Mouse (Mus musculus) intestine, embryonic 14.5 days (tissue): Measurements from ENCODE around the gene 4931428F04Rik. TPM values are rescaled to one million over a fixed set of nuclear protein-coding genes. Genes with fewer than 3 reads are reported as not detected.

ENCODE experiments used
- ATAC-seq: fragments of 200-750 bp; cut with Nextera tagmentation; replicated peaks from 2 replicates; pipeline ENCODE4 v1.8.0; 2017; ENCODE audit warnings: low read depth, moderate number of reproducible peaks, moderate TSS enrichment, moderate library complexity; ENCODE audit not compliant: low FRiP score, low TSS enrichment
- DNase-seq: peaks from one replicate; pipeline ENCODE4 v3.0.0-alpha.2; 2018; ENCODE audit warnings: low spot score
- H3K27ac ChIP-seq: fragments of 300-500 bp; sonication (generic); 2 replicates; pipeline ENCODE4 v1.5.1; 2014; ENCODE audit warnings: low read depth, mild to moderate bottlenecking, control low read depth
- H3K27me3 ChIP-seq: fragments of 300-500 bp; sonication (generic); replicated peaks from 2 replicates; pipeline ENCODE4 v1.6.1; 2014; ENCODE audit warnings: low read length, control low read depth; ENCODE audit not compliant: control insufficient read depth, insufficient read depth
- H3K36me3 ChIP-seq: fragments of 300-500 bp; sonication (generic); 2 replicates; pipeline ENCODE4 v1.6.1; 2014; ENCODE audit warnings: low read length, control low read depth; ENCODE audit not compliant: control insufficient read depth, insufficient read depth
- H3K4me1 ChIP-seq: fragments of 300-500 bp; sonication (generic); replicated peaks from 2 replicates; pipeline ENCODE4 v1.6.1; 2014; ENCODE audit warnings: low read length, control low read depth, mixed read lengths; ENCODE audit not compliant: control insufficient read depth, insufficient read depth
- H3K4me2 ChIP-seq: fragments of 300-500 bp; sonication (generic); 2 replicates; pipeline ENCODE4 v1.6.1; 2014; ENCODE audit warnings: low read length
- H3K4me3 ChIP-seq: fragments of 300-500 bp; sonication (generic); 2 replicates; pipeline ENCODE4 v1.5.1; 2014; ENCODE audit warnings: low read depth, low read length, control low read depth, mixed read lengths
- H3K9ac ChIP-seq: fragments of 300-500 bp; sonication (generic); 2 replicates; pipeline ENCODE4 v1.6.1; 2014; ENCODE audit warnings: mild to moderate bottlenecking, low read length
- H3K9me3 ChIP-seq: fragments of 300-500 bp; sonication (generic); 2 replicates; pipeline ENCODE4 v1.6.1; 2016; ENCODE audit warnings: low read length, control low read depth; ENCODE audit not compliant: control insufficient read depth
- WGBS: fragments of 180-500 bp; shearing (Covaris S2); extraction: QIAGEN DNeasy Blood & Tissue Kit; methylation state at CpG from one replicate; pipeline ENCODE4 v1.1.7; 2014; 5-methylcytosine and 5-hydroxymethylcytosine counted together
- polyA plus RNA-seq: library from polyadenylated mRNA; unstranded; fragments of >200 nt; fragmentation: Nextera tagmentation; extraction: Ambion mirVana; gene quantifications from 2 replicates; pipeline ENCODE4 v1.2.1, GENCODE M21; 2014

Gene 4931428F04Rik
- polyA plus RNA-seq, 1 experiment from 2014 or later = 9.1 TPM

DNA sequence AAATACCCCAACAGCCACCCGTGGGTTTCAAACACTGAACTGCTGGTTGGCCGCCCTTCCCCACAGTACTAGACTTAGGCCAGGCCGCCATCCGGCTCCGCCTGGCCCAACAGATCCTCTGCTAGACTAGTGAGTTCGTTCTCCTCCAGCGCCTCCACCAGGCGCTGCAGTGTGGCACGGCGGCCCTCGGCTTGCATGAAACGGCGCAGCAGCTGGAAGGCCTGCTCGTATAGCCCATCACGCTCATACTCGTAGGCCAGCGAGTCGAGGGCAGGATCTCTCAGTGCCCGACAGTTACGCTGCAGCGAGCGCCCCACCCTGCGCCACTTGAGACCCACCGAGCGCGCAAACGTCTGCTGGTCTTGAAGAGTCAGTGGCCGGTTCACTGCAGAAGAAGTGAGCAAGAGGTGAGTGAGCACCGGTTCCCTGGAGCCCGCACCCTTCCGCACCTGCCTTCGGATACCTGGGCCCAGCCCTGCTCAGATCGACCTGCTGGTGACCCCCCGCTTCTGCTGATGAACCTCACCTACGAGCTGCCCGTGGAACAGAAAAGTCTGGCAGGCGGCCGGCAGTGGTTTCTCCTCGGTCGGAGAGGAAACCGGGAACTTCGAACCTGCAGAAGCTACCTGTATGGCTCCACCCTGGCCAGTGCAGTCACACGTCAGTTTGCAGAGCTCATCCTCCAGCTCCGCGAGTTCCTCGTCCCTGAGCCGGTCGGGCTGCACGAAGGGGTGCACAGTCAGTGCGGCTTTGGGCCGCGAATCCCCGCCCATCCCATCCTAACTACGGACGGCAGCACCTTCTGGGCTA lies 30.5 kb downstream of the 4931428F04Rik start:
- peak; percentile 73 for DNase-seq
- ATAC-seq = 0 out of 2 replicates have a peak, but pooled peaks have one; percentile 0
- peaks cover 20% of the 10 kb centered on the region for H3K4me1 ChIP-seq
- peaks cover 50% of the 10 kb centered on the region for H3K27me3 ChIP-seq
- no peaks in the 10 kb centered on the region for H3K36me3 ChIP-seq
- H3K27ac ChIP-seq = no peak overlapping the region
- H3K9ac ChIP-seq = peak overlapping the region; percentile 13; the same call in 1 of the 2 replicates
- H3K4me3 ChIP-seq = peak overlapping the region; percentile 35
- no peaks in the 10 kb centered on the region for H3K9me3 ChIP-seq
- H3K4me2 ChIP-seq = peak overlapping the region; percentile 66
- WGBS = 6% methylated on average over 55 of the region's 55 CpGs

DNA sequence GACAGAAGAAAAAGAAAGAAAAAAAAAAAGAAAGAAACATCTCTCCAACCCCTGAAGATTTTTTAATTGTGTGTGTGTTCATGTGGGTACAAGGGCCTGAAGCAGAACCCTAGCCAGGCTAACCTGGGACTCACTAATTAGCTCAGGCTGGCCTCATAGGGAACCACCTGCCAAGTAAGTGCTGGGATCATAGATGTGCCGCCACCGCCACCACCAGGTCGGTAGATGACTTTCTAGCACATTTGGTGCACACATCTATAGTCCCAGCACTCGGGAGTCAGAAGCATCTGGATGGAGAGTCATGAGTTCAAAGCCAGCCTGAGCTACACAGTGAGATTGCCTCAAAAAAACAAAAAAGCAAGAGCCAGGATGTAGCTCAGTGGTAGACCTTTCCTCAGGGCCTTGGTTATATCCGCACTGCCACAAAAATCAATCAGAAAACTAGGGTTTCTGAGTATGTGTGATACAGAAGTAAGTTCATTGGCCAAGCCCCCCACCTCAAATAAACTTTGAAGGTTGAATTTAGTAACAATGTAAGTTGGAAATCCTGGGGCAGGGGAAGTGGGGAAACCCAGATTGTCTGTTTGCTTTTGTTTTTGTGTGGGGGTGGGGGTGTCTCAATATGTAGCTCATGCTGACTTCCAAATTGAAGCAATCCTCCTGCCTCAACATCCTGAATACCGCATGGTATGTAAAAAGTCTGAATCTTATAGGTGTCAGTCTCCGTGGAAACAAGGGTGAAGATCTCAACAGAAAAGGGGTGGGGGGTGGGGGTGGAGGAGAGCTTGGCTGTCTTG lies 32.1 kb downstream of the 4931428F04Rik start:
- H3K36me3 ChIP-seq = peaks cover 10% of the 10 kb centered on the region
- H3K27ac ChIP-seq = no peak overlapping the region
- ATAC-seq (no peak), DNase-seq (no peak)
- no peak overlapping the region for H3K4me2 ChIP-seq
- no peak overlapping the region for H3K4me3 ChIP-seq
- no peak overlapping the region for H3K9ac ChIP-seq
- H3K27me3 ChIP-seq = peaks cover 37% of the 10 kb centered on the region
- H3K4me1 ChIP-seq = peaks cover 29% of the 10 kb centered on the region
- WGBS = 77% methylated on average over 7 of the region's 7 CpGs
- H3K9me3 ChIP-seq = no peaks in the 10 kb centered on the region

DNA sequence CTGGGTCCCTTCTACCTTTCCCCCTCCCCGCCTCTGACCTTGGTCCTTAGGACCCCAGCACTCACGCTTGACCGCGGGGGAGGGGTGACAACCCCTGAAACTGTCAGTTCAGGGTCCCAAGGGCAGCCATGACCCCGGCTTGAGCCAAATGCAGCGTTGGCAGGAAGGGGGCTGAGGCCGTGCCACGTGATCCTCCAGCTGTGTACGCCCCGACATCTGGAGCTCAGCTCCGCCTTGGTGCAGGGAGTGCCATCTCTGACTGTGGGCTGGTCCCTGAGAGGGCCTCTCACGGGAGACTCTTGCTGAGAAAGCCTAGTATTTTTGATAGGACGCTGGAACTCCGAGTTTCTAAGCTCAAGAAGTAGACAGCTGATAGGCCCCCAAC lies 34.7 kb downstream of the 4931428F04Rik start, which contains the start of gene B3gnt9:
Gene B3gnt9, minus strand, starts transcription at position 188 of the 385 bp plus-strand sequence.
- peak; percentile 80 for DNase-seq
- Histone ChIP-seq H3K27me3 (peaks cover 25% of the 10 kb centered on the region), H3K4me2 (peak within 1 kb of the TSS; percentile 91), H3K27ac (peak within 1 kb of the TSS; percentile 84), H3K9me3 (no peaks in the 10 kb centered on the region), H3K9ac (peak within 1 kb of the TSS; percentile 76), H3K36me3 (peaks cover 35% of the 10 kb centered on the region), H3K4me1 (peaks cover 26% of the 10 kb centered on the region), H3K4me3 (peak within 1 kb of the TSS; percentile 62)
- peak; percentile 72 for ATAC-seq
- WGBS = 2% methylated on average over 14 of the region's 14 CpGs

DNA sequence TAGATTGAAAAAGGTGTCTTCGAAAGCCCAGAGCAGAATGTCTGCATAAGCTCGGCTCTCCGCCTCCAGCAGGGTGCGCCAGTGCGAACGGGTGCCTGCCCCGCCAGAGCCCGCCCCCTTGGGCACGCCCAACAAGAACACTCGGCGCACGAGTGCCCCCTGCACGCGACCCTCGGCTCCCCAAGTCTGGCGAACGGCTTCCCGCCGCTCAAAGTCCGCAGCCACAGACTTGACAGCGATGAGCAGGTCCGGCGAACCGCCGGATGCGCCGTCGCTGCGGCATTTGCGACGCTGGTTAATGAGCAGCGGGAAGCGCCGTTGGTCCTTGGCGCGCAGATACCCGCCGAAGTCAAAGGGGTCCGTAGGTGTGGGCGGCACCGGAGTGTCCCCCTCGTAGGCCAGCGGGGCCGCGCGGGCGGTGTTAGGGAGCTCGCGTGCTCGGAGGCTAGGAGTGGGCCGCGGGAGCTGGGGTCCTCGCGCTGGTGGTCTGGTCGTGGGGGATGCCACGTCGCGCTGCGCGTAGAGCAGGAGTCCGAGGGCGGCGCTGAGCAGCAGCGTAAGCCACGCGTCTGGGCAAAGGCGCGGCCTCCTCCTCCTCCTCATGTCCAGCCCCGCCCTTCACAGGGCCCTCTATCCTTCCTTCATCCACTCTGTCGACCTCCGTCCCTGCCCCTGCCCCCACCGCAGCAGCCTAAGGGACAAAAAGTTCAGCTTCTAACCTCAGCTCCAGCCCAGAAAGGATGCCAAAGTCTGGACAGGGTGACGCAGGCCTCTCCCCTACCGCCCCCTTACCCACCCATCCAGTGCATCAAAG lies 35.3 kb downstream of the 4931428F04Rik start:
- Histone ChIP-seq H3K27me3 (peaks cover 19% of the 10 kb centered on the region), H3K4me2 (peak overlapping the region; percentile 91), H3K36me3 (peaks cover 41% of the 10 kb centered on the region), H3K9me3 (no peaks in the 10 kb centered on the region), H3K4me1 (peaks cover 22% of the 10 kb centered on the region), H3K9ac (peak overlapping the region; percentile 76), H3K4me3 (peak overlapping the region; percentile 62), H3K27ac (peak overlapping the region; percentile 84)
- DNase-seq (peak; percentile 95), ATAC-seq (peak; percentile 86)
- under 1% methylated on average over 72 of the region's 74 CpGs for WGBS

DNA sequence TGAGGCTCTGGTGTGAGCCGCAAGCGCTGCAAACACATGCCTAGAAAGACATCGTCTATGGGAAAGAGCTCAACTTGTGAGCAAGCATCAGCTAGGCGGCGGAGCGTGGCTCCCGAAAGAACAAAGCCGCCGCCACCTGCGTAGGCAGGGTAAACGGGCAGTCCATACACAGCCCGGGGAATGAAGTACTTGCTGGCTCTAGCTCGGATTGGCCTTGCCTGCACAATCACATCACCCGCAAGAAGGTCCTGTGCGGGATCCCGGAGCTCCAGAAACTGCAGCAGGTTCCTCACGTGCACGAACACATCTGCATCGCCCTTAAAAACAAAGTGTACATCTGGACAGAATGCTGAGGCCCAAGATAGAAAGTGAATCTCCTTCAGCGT lies 35.9 kb downstream of the 4931428F04Rik start:
- ATAC-seq (peak; percentile 10; the same call in 1 of the 2 replicates), DNase-seq (no peak)
- H3K4me1 ChIP-seq = peaks cover 16% of the 10 kb centered on the region
- peaks cover 47% of the 10 kb centered on the region for H3K36me3 ChIP-seq
- H3K4me3 ChIP-seq = peak overlapping the region; percentile 62
- 38% methylated on average over 20 of the region's 20 CpGs for WGBS
- H3K4me2 ChIP-seq = peak overlapping the region; percentile 91
- H3K9ac ChIP-seq = peak overlapping the region; percentile 76; the same call in 1 of the 2 replicates
- no peaks in the 10 kb centered on the region for H3K9me3 ChIP-seq
- H3K27me3 ChIP-seq = peaks cover 13% of the 10 kb centered on the region
- peak overlapping the region; percentile 84; the same call in 1 of the 2 replicates for H3K27ac ChIP-seq

DNA sequence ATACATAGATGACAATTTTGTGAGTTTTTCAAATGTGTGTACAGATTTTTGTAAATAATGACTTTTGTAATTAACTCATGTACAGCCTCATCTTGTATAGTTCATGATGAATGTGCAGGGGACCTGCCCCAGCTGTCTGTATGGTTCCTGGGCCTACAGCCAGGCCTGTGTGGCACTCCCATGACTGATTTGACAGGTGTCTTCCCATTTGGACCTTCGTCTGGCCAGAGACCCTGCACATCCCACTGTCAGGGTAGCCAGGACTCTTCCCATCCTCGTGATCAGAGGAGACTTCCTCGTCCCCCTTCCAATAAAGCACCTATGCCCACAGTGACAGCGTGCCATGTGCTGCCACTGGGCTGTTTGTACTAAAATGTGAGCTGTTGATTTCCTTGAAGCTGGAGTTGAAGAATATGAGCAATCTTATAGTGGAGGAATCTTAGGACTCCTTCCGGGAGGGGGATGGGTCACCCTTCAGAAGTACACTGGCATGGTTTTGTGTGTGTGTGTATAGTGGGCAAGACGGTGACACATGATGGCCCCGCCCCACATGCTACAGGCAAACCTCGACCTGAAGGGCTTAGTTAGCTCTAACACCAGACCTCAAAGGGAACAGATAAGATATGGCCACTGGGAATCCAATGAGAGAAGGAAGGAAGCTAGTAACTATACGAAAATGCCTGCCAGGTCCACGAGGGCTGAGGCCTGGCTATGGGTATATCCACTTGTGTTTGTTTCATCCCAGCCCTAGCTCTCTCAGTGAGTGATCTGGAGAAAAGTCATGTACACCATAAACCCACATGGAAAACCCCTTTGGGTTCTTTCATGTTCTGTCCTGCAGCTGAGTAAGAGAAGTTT lies 36.8 kb downstream of the 4931428F04Rik start:
- Histone ChIP-seq H3K27me3 (peaks cover 4% of the 10 kb centered on the region; the same call in 1 of the 2 replicates), H3K9ac (no peak overlapping the region), H3K4me2 (peak overlapping the region; percentile 91; the same call in 1 of the 2 replicates), H3K4me3 (no peak overlapping the region; the same call in 1 of the 2 replicates), H3K36me3 (peaks cover 55% of the 10 kb centered on the region), H3K4me1 (peaks cover 16% of the 10 kb centered on the region), H3K9me3 (no peaks in the 10 kb centered on the region), H3K27ac (no peak overlapping the region)
- DNase-seq = no peak
- 84% methylated on average over 10 of the region's 10 CpGs for WGBS
- ATAC-seq = no peak

DNA sequence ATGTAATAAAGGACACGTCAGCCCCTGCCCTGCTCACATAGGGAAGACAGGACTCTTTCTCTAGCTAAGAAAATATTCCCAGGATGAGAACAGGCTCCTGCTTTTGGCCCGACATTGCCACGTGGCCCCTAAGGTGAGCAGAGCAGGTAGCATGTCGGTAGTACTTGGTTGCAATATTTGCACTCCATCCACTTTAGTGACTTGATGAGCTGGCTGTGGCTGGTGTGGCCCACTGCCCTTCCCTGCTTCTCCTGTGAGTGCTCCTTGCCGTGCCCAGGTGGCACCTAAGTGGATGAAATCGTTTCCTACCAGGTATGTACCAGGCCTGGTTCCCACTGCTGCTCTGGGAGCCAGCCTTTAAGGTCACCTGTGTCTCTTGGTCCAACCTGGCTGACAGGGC lies 37.7 kb downstream of the 4931428F04Rik start:
- H3K4me2 ChIP-seq = no peak overlapping the region
- ATAC-seq (no peak), DNase-seq (no peak)
- no peak overlapping the region for H3K27ac ChIP-seq
- H3K27me3 ChIP-seq = no peaks in the 10 kb centered on the region
- no peaks in the 10 kb centered on the region for H3K9me3 ChIP-seq
- peaks cover 65% of the 10 kb centered on the region for H3K36me3 ChIP-seq
- peaks cover 16% of the 10 kb centered on the region for H3K4me1 ChIP-seq
- WGBS = 88% methylated on average over 6 of the region's 6 CpGs
- no peak overlapping the region for H3K4me3 ChIP-seq
- H3K9ac ChIP-seq = no peak overlapping the region
